Mouse (Mus musculus) heart, postnatal 0 days (tissue): Measurements from ENCODE around the gene AA792892. TPM values are rescaled to one million over a fixed set of nuclear protein-coding genes. Genes with fewer than 3 reads are reported as not detected.
"Not testable (repeated sequence)": the region's sequence is repeated elsewhere in the genome, so short reads cannot be mapped to it uniquely, and the experiment has no call there.

Experiments used
- ATAC-seq: fragments of 200-750 bp; cut with Nextera tagmentation; 2 replicates; pipeline ENCODE4 v1.8.0; 2017; ENCODE audit warnings: low read depth, moderate number of reproducible peaks, moderate library complexity; ENCODE audit not compliant: insufficient read depth
- DNase-seq: peaks from one replicate; pipeline ENCODE4 v3.0.0-alpha.2; 2016; ENCODE audit warnings: low spot score
- H3K27ac ChIP-seq: fragments of 300-500 bp; sonication (generic); 2 replicates; pipeline ENCODE4 v1.5.1; 2014; ENCODE audit warnings: low read depth, mild to moderate bottlenecking
- H3K27me3 ChIP-seq: fragments of 300-500 bp; sonication (generic); 2 replicates; pipeline ENCODE4 v1.6.1; 2014; ENCODE audit warnings: low read length, mixed read lengths; ENCODE audit not compliant: control insufficient read depth, insufficient read depth
- H3K36me3 ChIP-seq: fragments of 300-500 bp; sonication (generic); replicated peaks from 2 replicates; pipeline ENCODE4 v1.6.1; 2014; ENCODE audit warnings: low read length, mixed read lengths; ENCODE audit not compliant: control insufficient read depth, insufficient read depth
- H3K4me1 ChIP-seq: fragments of 300-500 bp; sonication (generic); 2 replicates; pipeline ENCODE4 v1.6.1; 2014; ENCODE audit warnings: antibody characterized with exemption; ENCODE audit not compliant: control insufficient read depth, insufficient read depth
- H3K4me2 ChIP-seq: fragments of 300-500 bp; sonication (generic); 2 replicates; pipeline ENCODE4 v1.6.1; 2014; ENCODE audit warnings: low read depth, mild to moderate bottlenecking, low read length, moderate library complexity
- H3K4me3 ChIP-seq: fragments of 300-500 bp; sonication (generic); 2 replicates; pipeline ENCODE4 v1.5.1; 2014; ENCODE audit warnings: low read depth, low read length
- H3K9ac ChIP-seq: fragments of 300-500 bp; sonication (generic); replicated peaks from 2 replicates; pipeline ENCODE4 v1.6.1; 2014; ENCODE audit warnings: low read depth, low read length, mixed read lengths
- H3K9me3 ChIP-seq: fragments of 300-500 bp; sonication (generic); replicated peaks from 2 replicates; pipeline ENCODE4 v1.6.1; 2016; ENCODE audit warnings: low read length; ENCODE audit not compliant: control insufficient read depth
- WGBS: fragments of 180-500 bp; shearing (Covaris S2); extraction: QIAGEN DNeasy Blood & Tissue Kit; methylation state at CpG from one replicate; pipeline ENCODE4 v1.1.7; 2014; 5-methylcytosine and 5-hydroxymethylcytosine counted together
- polyA plus RNA-seq: library from polyadenylated mRNA; unstranded; fragments of >200 nt; fragmentation: Nextera tagmentation; extraction: Ambion mirVana; gene quantifications from 2 replicates; pipeline ENCODE4 v1.2.1, GENCODE M21; 2015
- total RNA-seq: library from RNA; depleted of rRNA; stranded (reverse); fragments of >200 nt; gene quantifications from 2 replicates; pipeline ENCODE4 v1.2.3, GENCODE M21; 2014; ENCODE audit warnings: low replicate concordance; rRNA removed

The AA792892 gene
- not detected in 2 replicates for total RNA-seq
- polyA plus RNA-seq = not detected in 2 replicates

DNA sequence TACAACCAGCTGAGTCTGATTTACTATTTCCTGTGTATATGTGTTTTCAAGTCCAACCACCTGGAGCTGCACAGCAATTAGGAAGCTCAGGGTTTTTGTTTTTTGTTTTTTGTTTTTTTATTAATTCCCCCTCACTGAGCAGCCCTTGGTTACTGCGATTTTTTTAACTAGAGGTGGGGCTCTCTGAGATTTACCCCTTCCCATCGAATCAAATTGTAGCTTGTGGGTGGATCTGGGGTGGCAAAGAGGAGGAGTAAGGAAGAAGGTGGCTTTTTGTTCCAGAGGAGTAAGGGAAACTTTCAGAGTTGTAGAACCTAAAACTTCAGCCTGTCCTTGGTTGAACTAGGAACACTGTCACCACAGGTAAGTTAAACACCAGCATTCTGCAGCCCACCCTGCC lies at the start of gene AA792892:
Gene AA792892 (plus strand): TSS at position 301 of the 400 bp plus-strand sequence.
- not testable (repeated sequence) for H3K4me1 ChIP-seq, H3K9ac ChIP-seq, H3K36me3 ChIP-seq, H3K4me3 ChIP-seq, H3K9me3 ChIP-seq, H3K27me3 ChIP-seq, H3K27ac ChIP-seq, ATAC-seq, H3K4me2 ChIP-seq, DNase-seq
- WGBS = no CpG with 5 or more reads among the region's 2 CpGs

DNA sequence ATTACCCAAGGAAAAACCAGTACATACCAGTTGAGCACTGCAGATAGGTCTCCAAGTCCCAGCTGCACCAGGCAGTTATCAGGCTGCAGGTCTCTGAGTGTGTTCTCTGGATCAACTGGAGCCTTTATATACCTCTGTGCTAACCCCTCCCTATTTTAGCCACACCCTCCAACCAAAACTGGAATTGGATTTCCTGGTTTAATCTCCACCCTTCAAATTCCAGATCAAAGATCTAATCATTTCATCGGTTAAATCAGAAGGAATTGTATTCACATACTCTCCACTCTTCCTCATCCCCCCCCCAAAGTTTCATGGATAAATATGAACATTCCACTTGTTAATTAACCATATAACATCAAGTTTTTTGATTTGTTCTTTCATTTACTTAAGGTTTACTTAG lies 32.9 kb upstream of the AA792892 start, which contains the start of gene A430089I19Rik:
Gene A430089I19Rik (minus strand): TSS at position 101 of the 400 bp plus-strand sequence.
- 86% methylated on average over 1 of the region's 1 CpGs for WGBS
- H3K27ac ChIP-seq, H3K4me3 ChIP-seq, H3K36me3 ChIP-seq, H3K4me2 ChIP-seq, H3K9ac ChIP-seq, DNase-seq, H3K27me3 ChIP-seq, H3K4me1 ChIP-seq, H3K9me3 ChIP-seq, ATAC-seq: not testable (repeated sequence)

DNA sequence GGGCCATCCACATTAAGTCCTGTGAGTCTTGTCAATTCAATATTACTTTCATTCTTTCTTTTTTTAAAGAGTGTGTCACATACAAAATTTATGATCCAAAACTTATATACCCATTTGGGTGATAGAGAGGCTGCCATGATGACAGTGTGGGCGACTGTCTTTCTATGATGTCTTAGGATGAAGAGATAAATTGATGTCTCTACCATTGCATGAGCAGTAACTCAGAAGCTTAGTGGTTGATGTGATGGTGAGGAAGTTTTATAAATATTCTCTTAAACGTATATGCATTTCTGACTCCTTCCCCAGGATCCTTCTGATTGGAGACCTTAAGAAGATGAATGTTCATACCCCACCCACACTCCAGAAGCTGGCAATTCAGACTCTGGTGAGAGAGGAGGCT lies 25.4 kb upstream of the AA792892 start, which contains the start of gene Gm6502:
Gene Gm6502 (plus strand): TSS at position 301 of the 400 bp plus-strand sequence.
- not testable (repeated sequence) for H3K9ac ChIP-seq, H3K36me3 ChIP-seq, H3K27me3 ChIP-seq, H3K4me3 ChIP-seq, H3K27ac ChIP-seq, H3K4me1 ChIP-seq, DNase-seq, ATAC-seq, H3K4me2 ChIP-seq, H3K9me3 ChIP-seq
- WGBS = no CpG with 5 or more reads among the region's 2 CpGs

Other genes with a start within 250 kb of the AA792892 start
- gene Gm3106, start 121.7 kb upstream of the AA792892 start, total RNA-seq = not detected in 2 replicates
- gene Gm3106, start 121.7 kb upstream of the AA792892 start, polyA plus RNA-seq = not detected in 2 replicates
- not detected in 2 replicates for gene A430089I19Rik, start 33.0 kb upstream of the AA792892 start, total RNA-seq
- gene A430089I19Rik, start 33.0 kb upstream of the AA792892 start, polyA plus RNA-seq = not detected in 2 replicates
- gene Gm6502, start 25.3 kb upstream of the AA792892 start, total RNA-seq = not detected in 2 replicates
- not detected in 2 replicates for gene Gm6502, start 25.3 kb upstream of the AA792892 start, polyA plus RNA-seq
- gene Gm7682, start 106.0 kb downstream of the AA792892 start, total RNA-seq = not detected in 2 replicates
- not detected in 2 replicates for gene Gm7682, start 106.0 kb downstream of the AA792892 start, polyA plus RNA-seq
- not detected in 2 replicates for gene Gm3139, start 186.5 kb downstream of the AA792892 start, total RNA-seq
- gene Gm3139, start 186.5 kb downstream of the AA792892 start, polyA plus RNA-seq = not detected in 2 replicates